ENCODE assay signal across 10 mouse cellular contexts in the genomic region with DNA sequence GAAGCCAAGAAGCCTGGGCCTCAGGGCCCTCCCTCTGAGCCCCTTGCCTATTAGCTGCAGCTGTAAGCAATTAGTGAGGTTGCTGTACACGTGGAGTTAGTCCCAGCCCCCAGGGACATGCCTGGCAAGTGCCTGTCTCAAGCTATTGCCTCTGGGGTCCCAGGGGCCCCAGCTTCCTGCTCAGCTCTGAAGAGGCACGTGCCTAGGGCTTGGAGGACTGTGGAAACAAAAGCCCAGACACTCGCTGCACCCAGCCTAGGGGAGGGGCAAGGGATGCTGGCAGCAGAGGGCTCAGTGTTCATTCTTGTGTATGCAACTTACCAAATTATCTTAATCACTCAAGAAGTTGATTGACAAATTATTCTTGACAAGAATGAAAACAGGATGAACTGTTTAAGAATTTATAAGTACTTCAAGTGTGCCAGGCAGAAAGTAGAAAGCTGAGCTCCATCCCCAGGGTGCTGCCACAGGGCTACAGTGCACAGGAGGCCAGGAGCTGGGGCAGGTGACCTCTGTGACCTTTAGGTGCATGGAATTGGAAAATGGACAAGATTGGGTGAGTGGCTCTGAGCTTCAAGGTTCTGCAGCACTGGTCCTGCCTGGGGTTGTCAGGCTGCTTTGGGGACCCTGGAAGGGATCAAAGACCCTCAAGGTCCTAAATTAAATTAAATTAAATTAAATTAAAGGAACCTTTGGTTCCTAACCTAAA.
DNase-seq lines count a peak whose midpoint lies in the region; ATAC-seq and TF ChIP-seq lines count a peak whose summit lies in the region.
"Had no signal": no experiment of that assay in that cellular context is flagged by ENCODE, and none has a peak within 500 bp of the region (broad histone marks: within the 10 kb centered on the region; RNA-seq: fewer than 3 reads in every experiment).

No protein-coding gene starts in this region.

- 1% methylated on average over 3 of the region's 3 CpGs for WGBS in heart, embryonic 12.5 days
- WGBS in heart, adult 2 months = 15% methylated on average over 3 of the region's 3 CpGs
- WGBS in hindbrain, embryonic 16.5 days = 0% methylated on average over 3 of the region's 3 CpGs

- H3K27ac ChIP-seq in heart, embryonic 12.5 days (ENCODE audit: poor library complexity, severe bottlenecking) = no peak overlapping the region
- H3K27ac ChIP-seq in heart, adult 2 months = no peak overlapping the region
- no peak overlapping the region for H3K27ac ChIP-seq in hindbrain, embryonic 16.5 days (ENCODE audit: low read depth, low read length)
- H3K27ac ChIP-seq: liver, embryonic 13.5 days had no signal

- no peak for DNase-seq in heart, adult 2 months
- peak; percentile 67 for DNase-seq in embryo, embryonic 9.5 days (ENCODE audit: extremely low spot score)
- peak; percentile 50 for DNase-seq in neural tube, embryonic 10.5 days (ENCODE audit: extremely low spot score, low spot score)
- no peak for DNase-seq in right cerebral cortex, postnatal 36 days (ENCODE audit: low spot score in 2 of 2)
- no peak for DNase-seq in cerebellum, adult 9-11 months
- no peak for DNase-seq in layer of hippocampus, postnatal 10 days (ENCODE audit: low spot score in 2 of 2)
- DNase-seq: liver, embryonic 13.5 days; right cerebral cortex, postnatal 25 days had no signal

- no peaks in the 10 kb centered on the region for H3K9me3 ChIP-seq in heart, embryonic 12.5 days (replicated peaks)
- no peaks in the 10 kb centered on the region for H3K9me3 ChIP-seq in hindbrain, embryonic 16.5 days (ENCODE audit: control insufficient read depth, low read length)
- H3K9me3 ChIP-seq: liver, embryonic 13.5 days had no signal

- 0 out of 2 replicates have a peak, but pooled peaks have one; percentile 43 for ATAC-seq in heart, embryonic 12.5 days (ENCODE audit: insufficient number of reproducible peaks, low FRiP score)
- peak; percentile 56 for ATAC-seq in hindbrain, embryonic 16.5 days

- H3K27me3 ChIP-seq in heart, embryonic 12.5 days (replicated peaks) = peaks cover 5% of the 10 kb centered on the region; the same call in 1 of the 2 replicates
- H3K27me3 ChIP-seq in heart, adult 2 months (ENCODE audit: control insufficient read depth, insufficient read depth, low read length) = no peaks in the 10 kb centered on the region
- no peaks in the 10 kb centered on the region for H3K27me3 ChIP-seq in hindbrain, embryonic 16.5 days (replicated peaks; ENCODE audit: control insufficient read depth, insufficient read depth, low read length)
- H3K27me3 ChIP-seq: liver, embryonic 13.5 days had no signal

- TF ChIP-seq CTCF in heart, adult 2 months (IDR thresholded peaks at IDR 0.05) = no peak

- no peaks in the 10 kb centered on the region for H3K79me2 ChIP-seq in heart, adult 2 months (replicated peaks; ENCODE audit: control insufficient read depth, insufficient read depth, low read length)

- H3K4me1 ChIP-seq in heart, embryonic 12.5 days (replicated peaks) = peaks cover 13% of the 10 kb centered on the region
- H3K4me1 ChIP-seq in heart, adult 2 months (ENCODE audit: control insufficient read depth, insufficient read depth, low read length) = no peaks in the 10 kb centered on the region
- H3K4me1 ChIP-seq in hindbrain, embryonic 16.5 days (ENCODE audit: control insufficient read depth, insufficient read depth, low read depth, low read length) = peaks cover 3% of the 10 kb centered on the region; the same call in 1 of the 2 replicates
- H3K4me1 ChIP-seq: liver, embryonic 13.5 days had no signal

- intact Hi-C loops in heart, adult 2 months (cut with DNase I) = no loop called here

- no peak overlapping the region for H3K4me3 ChIP-seq in heart, embryonic 12.5 days
- H3K4me3 ChIP-seq in heart, adult 2 months = no peak overlapping the region
- H3K4me3 ChIP-seq in hindbrain, embryonic 16.5 days (ENCODE audit: low read length) = no peak overlapping the region
- H3K4me3 ChIP-seq: liver, embryonic 13.5 days had no signal

- TF ChIP-seq POLR2A in heart, adult 2 months (IDR thresholded peaks at IDR 0.05; ENCODE audit: insufficient read depth, low read depth, low read length) = no peak

- no peak overlapping the region for H3K4me2 ChIP-seq in heart, embryonic 12.5 days
- H3K4me2 ChIP-seq in hindbrain, embryonic 16.5 days (ENCODE audit: low read length) = no peak overlapping the region
- H3K4me2 ChIP-seq: liver, embryonic 13.5 days had no signal

- no peaks in the 10 kb centered on the region for H3K36me3 ChIP-seq in heart, embryonic 12.5 days
- no peaks in the 10 kb centered on the region for H3K36me3 ChIP-seq in heart, adult 2 months (ENCODE audit: control insufficient read depth, insufficient read depth, low read length)
- no peaks in the 10 kb centered on the region for H3K36me3 ChIP-seq in hindbrain, embryonic 16.5 days (ENCODE audit: control insufficient read depth, insufficient read depth, low read length)
- H3K36me3 ChIP-seq: liver, embryonic 13.5 days had no signal

- H3K9ac ChIP-seq in heart, embryonic 12.5 days = no peak overlapping the region
- no peak overlapping the region for H3K9ac ChIP-seq in heart, adult 2 months (ENCODE audit: low read depth, low read length)
- no peak overlapping the region for H3K9ac ChIP-seq in hindbrain, embryonic 16.5 days (ENCODE audit: low read depth, low read length)
- H3K9ac ChIP-seq: liver, embryonic 13.5 days had no signal

- TF ChIP-seq EP300 in heart, adult 2 months (IDR thresholded peaks at IDR 0.05; ENCODE audit: insufficient read depth, low read depth, low read length) = no peak

Comparison
In these comparisons a context has a peak if more than half of its experiments do, and no peak if none do; other contexts are left out.
1. DNase-seq: peak in embryo, embryonic 9.5 days (single experiment) and neural tube, embryonic 10.5 days (single experiment); none in heart, adult 2 months (0 of 2), right cerebral cortex, postnatal 36 days (0 of 2), cerebellum, adult 9-11 months (single experiment) and layer of hippocampus, postnatal 10 days (0 of 2).